In genomic region chr17:74159443-74159894, GRCm38 (mm10) we compare ENCODE assay signal across 8 mouse cellular contexts.
DNase-seq lines count a peak whose midpoint lies in the region; ATAC-seq and TF ChIP-seq lines count a peak whose summit lies in the region.

No protein-coding gene starts in this region.

- H3K9me3 ChIP-seq in liver, embryonic 14.5 days (ENCODE audit: control insufficient read depth, low read length), result no peaks in the 10 kb centered on the region

- H3K4me3 ChIP-seq in liver, embryonic 14.5 days (ENCODE audit: insufficient read depth in 1 of 2, low read depth in 2 of 2, low read length in 2 of 2), result peak overlapping the region; percentile 39 to 60

- peak overlapping the region; percentile 24; the same call in 1 of the 2 replicates for H3K9ac ChIP-seq in liver, embryonic 14.5 days (replicated peaks)

- H3K27me3 ChIP-seq in liver, embryonic 14.5 days (ENCODE audit: control insufficient read depth, insufficient read depth, low read length), result no peaks in the 10 kb centered on the region

- no peaks in the 10 kb centered on the region for H3K36me3 ChIP-seq in liver, embryonic 14.5 days (replicated peaks; ENCODE audit: control insufficient read depth, insufficient read depth, low read depth)

- TF ChIP-seq CTCF in liver, embryonic 14.5 days (IDR thresholded peaks at IDR 0.05; ENCODE audit: low read depth), result no peak

- peaks cover 0 to 1% of the 10 kb centered on the region in 2 experiments; a peak in 1 of 4 replicates for H3K4me1 ChIP-seq in liver, embryonic 14.5 days (replicated peaks; ENCODE audit: control insufficient read depth in 2 of 2, insufficient read depth in 2 of 2, low read length in 1 of 2)

- H3K4me2 ChIP-seq in liver, embryonic 14.5 days (ENCODE audit: low read depth), result peak overlapping the region; percentile 66

- no peak for TF ChIP-seq EP300 in liver, embryonic 14.5 days (IDR thresholded peaks at IDR 0.05; ENCODE audit: low read depth)

- peak; percentile 37 to 46 for DNase-seq in spleen, adult 18-20 months
- no peak for DNase-seq in spleen, adult 12 weeks (ENCODE audit: low spot score)
- peak; percentile 60 for DNase-seq in gastrocnemius, postnatal 25 days
- DNase-seq in induced T-regulatory cell, adult 2 months (ENCODE audit: low read depth), result peak; percentile 75
- peak in 2 of 3 experiments; percentile 22 to 72 for DNase-seq in liver, embryonic 14.5 days (ENCODE audit: low read depth in 3 of 3, low spot score in 3 of 3)
- peak; percentile 32 to 48 for DNase-seq in natural killer cell, adult 2 months (ENCODE audit: low spot score in 2 of 2)
- peak; percentile 71 to 81 for DNase-seq in thymus, adult 18-20 months

- peak; percentile 100 for ATAC-seq in common myeloid progenitor, adult 5-6 weeks (replicated peaks; ENCODE audit: low read depth, poor library complexity, severe bottlenecking)
- peak; percentile 98 for ATAC-seq in liver, embryonic 14.5 days (ENCODE audit: insufficient read depth)

- no peak overlapping the region for H3K27ac ChIP-seq in liver, embryonic 14.5 days

- 3% methylated on average over 9 of the region's 9 CpGs for WGBS in liver, embryonic 14.5 days (ENCODE audit: insufficient replicate concordance)
